Mouse (Mus musculus): ENCODE measurements around the gene Srp68. TPM values are rescaled to one million over a fixed set of nuclear protein-coding genes. Genes with fewer than 3 reads are reported as not detected.

Gene Srp68
- polyA plus RNA-seq (2015; fragmentation: Nextera tagmentation; extraction: Ambion mirVana): 75.3 and 79.2 TPM in 2 replicates

- Histone ChIP-seq H3K27ac (ENCODE audit: low read length) (peak within 1 kb of the TSS; percentile 90), H3K9ac (ENCODE audit: low read length) (peak within 1 kb of the TSS; percentile 95), H3K4me3 (ENCODE audit: low read length) (peak within 1 kb of the TSS; percentile 94), H3K4me1 (replicated peaks; ENCODE audit: control insufficient read depth, insufficient read depth, low read length) (peaks cover 13% of the 10 kb centered on the region), H3K27me3 (ENCODE audit: control insufficient read depth, insufficient read depth, low read depth, low read length) (no peaks in the 10 kb centered on the region), H3K4me2 (ENCODE audit: low read depth, low read length) (peak within 1 kb of the TSS; percentile 84), H3K36me3 (ENCODE audit: control insufficient read depth, insufficient read depth, low read length) (peaks cover 12% of the 10 kb centered on the region), H3K9me3 (ENCODE audit: control insufficient read depth, low read length) (no peaks in the 10 kb centered on the region)
- ATAC-seq (ENCODE audit: low read depth): peak; percentile 99
- WGBS: 2% methylated on average over 32 of the region's 32 CpGs
Observed at GRCm38 (mm10) chr11:116274045-116274666, at the start of gene Srp68. Gene Srp68 (minus strand): TSS chr11:116274217.

GRCm38 (mm10) chr11:116318719-116319659, 45.0 kb upstream of the Srp68 start:
- peak; percentile 89 for ATAC-seq (ENCODE audit: low read depth)
- peaks cover 6% of the 10 kb centered on the region for H3K4me1 ChIP-seq (replicated peaks; ENCODE audit: control insufficient read depth, insufficient read depth, low read length)
- H3K9me3 ChIP-seq (ENCODE audit: control insufficient read depth, low read length): no peaks in the 10 kb centered on the region
- peak overlapping the region; percentile 78 for H3K9ac ChIP-seq (ENCODE audit: low read length)
- peak overlapping the region; percentile 96 for H3K4me2 ChIP-seq (ENCODE audit: low read depth, low read length)
- 2% methylated on average over 41 of the region's 41 CpGs for WGBS
- H3K36me3 ChIP-seq (ENCODE audit: control insufficient read depth, insufficient read depth, low read length): no peaks in the 10 kb centered on the region
- H3K27ac ChIP-seq (ENCODE audit: low read length): no peak overlapping the region
- peak overlapping the region; percentile 53 for H3K4me3 ChIP-seq (ENCODE audit: low read length)
- no peaks in the 10 kb centered on the region for H3K27me3 ChIP-seq (ENCODE audit: control insufficient read depth, insufficient read depth, low read depth, low read length)

- H3K4me3 ChIP-seq (ENCODE audit: low read length): no peak overlapping the region
- no peaks in the 10 kb centered on the region for H3K27me3 ChIP-seq (ENCODE audit: control insufficient read depth, insufficient read depth, low read depth, low read length)
- H3K9ac ChIP-seq (ENCODE audit: low read length): no peak overlapping the region
- no peak overlapping the region for H3K27ac ChIP-seq (ENCODE audit: low read length)
- WGBS: 17% methylated on average over 8 of the region's 8 CpGs
- no peaks in the 10 kb centered on the region; the same call in 1 of the 2 replicates for H3K4me1 ChIP-seq (replicated peaks; ENCODE audit: control insufficient read depth, insufficient read depth, low read length)
- no peak overlapping the region for H3K4me2 ChIP-seq (ENCODE audit: low read depth, low read length)
- H3K9me3 ChIP-seq (ENCODE audit: control insufficient read depth, low read length): no peaks in the 10 kb centered on the region
- H3K36me3 ChIP-seq (ENCODE audit: control insufficient read depth, insufficient read depth, low read length): no peaks in the 10 kb centered on the region
- ATAC-seq (ENCODE audit: low read depth): peak; percentile 52
Observed at GRCm38 (mm10) chr11:116312359-116312758, 38.3 kb upstream of the Srp68 start.

GRCm38 (mm10) chr11:116311169-116311568, 37.2 kb upstream of the Srp68 start:
- no peak overlapping the region for H3K4me3 ChIP-seq (ENCODE audit: low read length)
- no peaks in the 10 kb centered on the region for H3K27me3 ChIP-seq (ENCODE audit: control insufficient read depth, insufficient read depth, low read depth, low read length)
- H3K27ac ChIP-seq (ENCODE audit: low read length): no peak overlapping the region
- no peak overlapping the region for H3K9ac ChIP-seq (ENCODE audit: low read length)
- no peak overlapping the region for H3K4me2 ChIP-seq (ENCODE audit: low read depth, low read length)
- ATAC-seq (ENCODE audit: low read depth): peak; percentile 64
- WGBS: 28% methylated on average over 8 of the region's 8 CpGs
- no peaks in the 10 kb centered on the region for H3K36me3 ChIP-seq (ENCODE audit: control insufficient read depth, insufficient read depth, low read length)
- no peaks in the 10 kb centered on the region; the same call in 1 of the 2 replicates for H3K4me1 ChIP-seq (replicated peaks; ENCODE audit: control insufficient read depth, insufficient read depth, low read length)
- no peaks in the 10 kb centered on the region for H3K9me3 ChIP-seq (ENCODE audit: control insufficient read depth, low read length)

GRCm38 (mm10) chr11:116309601-116310000, 35.6 kb upstream of the Srp68 start:
- no peak overlapping the region for H3K4me3 ChIP-seq (ENCODE audit: low read length)
- no peaks in the 10 kb centered on the region for H3K9me3 ChIP-seq (ENCODE audit: control insufficient read depth, low read length)
- H3K4me2 ChIP-seq (ENCODE audit: low read depth, low read length): no peak overlapping the region
- no peaks in the 10 kb centered on the region for H3K27me3 ChIP-seq (ENCODE audit: control insufficient read depth, insufficient read depth, low read depth, low read length)
- ATAC-seq (ENCODE audit: low read depth): no peak
- 71% methylated on average over 3 of the region's 3 CpGs for whole genome bisulfite sequencing
- no peak overlapping the region for H3K9ac ChIP-seq (ENCODE audit: low read length)
- no peak overlapping the region for H3K27ac ChIP-seq (ENCODE audit: low read length)
- peaks cover 4% of the 10 kb centered on the region for H3K4me1 ChIP-seq (replicated peaks; ENCODE audit: control insufficient read depth, insufficient read depth, low read length)
- peaks cover 4% of the 10 kb centered on the region for H3K36me3 ChIP-seq (ENCODE audit: control insufficient read depth, insufficient read depth, low read length)

GRCm38 (mm10) chr11:116307762-116308531, 33.9 kb upstream of the Srp68 start:
- Histone ChIP-seq H3K27me3 (ENCODE audit: control insufficient read depth, insufficient read depth, low read depth, low read length) (no peaks in the 10 kb centered on the region), H3K4me2 (ENCODE audit: low read depth, low read length) (no peak overlapping the region), H3K4me3 (ENCODE audit: low read length) (no peak overlapping the region), H3K9ac (ENCODE audit: low read length) (no peak overlapping the region), H3K9me3 (ENCODE audit: control insufficient read depth, low read length) (no peaks in the 10 kb centered on the region), H3K36me3 (ENCODE audit: control insufficient read depth, insufficient read depth, low read length) (peaks cover 18% of the 10 kb centered on the region), H3K4me1 (replicated peaks; ENCODE audit: control insufficient read depth, insufficient read depth, low read length) (peaks cover 4% of the 10 kb centered on the region), H3K27ac (ENCODE audit: low read length) (no peak overlapping the region)
- 91% methylated on average over 12 of the region's 12 CpGs for WGBS
- no peak for ATAC-seq (ENCODE audit: low read depth)

GRCm38 (mm10) chr11:116307019-116307725, 33.2 kb upstream of the Srp68 start, which contains the start of gene Exoc7:
Gene Exoc7 (minus strand): TSS chr11:116307233.
- H3K9ac ChIP-seq (ENCODE audit: low read length): peak within 1 kb of the TSS; percentile 72
- 81% methylated on average over 10 of the region's 10 CpGs for WGBS
- no peak within 1 kb of the TSS for H3K27ac ChIP-seq (ENCODE audit: low read length)
- peaks cover 4% of the 10 kb centered on the region for H3K4me1 ChIP-seq (replicated peaks; ENCODE audit: control insufficient read depth, insufficient read depth, low read length)
- peak within 1 kb of the TSS; percentile 71 for H3K4me2 ChIP-seq (ENCODE audit: low read depth, low read length)
- peaks cover 19% of the 10 kb centered on the region for H3K36me3 ChIP-seq (ENCODE audit: control insufficient read depth, insufficient read depth, low read length)
- no peak for ATAC-seq (ENCODE audit: low read depth)
- no peaks in the 10 kb centered on the region for H3K9me3 ChIP-seq (ENCODE audit: control insufficient read depth, low read length)
- no peaks in the 10 kb centered on the region for H3K27me3 ChIP-seq (ENCODE audit: control insufficient read depth, insufficient read depth, low read depth, low read length)
- H3K4me3 ChIP-seq (ENCODE audit: low read length): peak within 1 kb of the TSS; percentile 61

- Histone ChIP-seq H3K27ac (ENCODE audit: low read length) (no peak overlapping the region), H3K4me1 (replicated peaks; ENCODE audit: control insufficient read depth, insufficient read depth, low read length) (peaks cover 4% of the 10 kb centered on the region), H3K4me3 (ENCODE audit: low read length) (peak overlapping the region; percentile 61), H3K9me3 (ENCODE audit: control insufficient read depth, low read length) (no peaks in the 10 kb centered on the region), H3K9ac (ENCODE audit: low read length) (peak overlapping the region; percentile 72), H3K4me2 (ENCODE audit: low read depth, low read length) (peak overlapping the region; percentile 71), H3K36me3 (ENCODE audit: control insufficient read depth, insufficient read depth, low read length) (peaks cover 24% of the 10 kb centered on the region), H3K27me3 (ENCODE audit: control insufficient read depth, insufficient read depth, low read depth, low read length) (no peaks in the 10 kb centered on the region)
- WGBS: 1% methylated on average over 53 of the region's 53 CpGs
- ATAC-seq (ENCODE audit: low read depth): peak; percentile 96
Observed at GRCm38 (mm10) chr11:116306126-116306982, 32.3 kb upstream of the Srp68 start.

Measured in lung, embryonic 16.5 days (tissue).